Mouse (Mus musculus) liver, embryonic 14.5 days (tissue): ENCODE measurements around the gene Dytn.

Experiments used
- CTCF ChIP-seq: IDR thresholded peaks from 2 replicates; pipeline ENCODE4 v1.5.1; 2016; ENCODE audit warnings: antibody characterized with exemption, low read depth, control low read depth
- EP300 ChIP-seq: IDR thresholded peaks from 2 replicates; pipeline ENCODE4 v1.6.1; 2016; ENCODE audit warnings: antibody characterized with exemption, low read depth

DNA sequence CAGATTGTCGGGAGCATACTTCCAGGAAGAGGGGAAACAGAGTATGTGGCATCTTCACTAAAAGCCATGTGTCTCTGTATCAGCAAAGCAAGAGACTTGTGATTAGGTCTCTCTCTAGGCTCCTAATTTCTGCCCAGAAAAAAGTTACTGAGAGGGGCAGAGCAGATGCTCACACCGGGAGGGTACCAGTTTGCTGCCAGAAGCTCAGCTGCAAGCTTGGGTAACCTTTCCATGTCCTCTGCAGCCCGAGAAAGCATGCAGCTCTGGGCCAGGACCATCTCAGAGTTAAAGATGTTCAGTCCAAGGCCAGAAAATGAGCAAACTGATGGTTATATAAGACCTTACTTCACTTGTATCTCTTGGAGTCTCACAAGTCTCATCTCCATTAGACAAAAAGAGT, 10.1 kb upstream of the Dytn start:
- TF ChIP-seq CTCF = no peak
- TF ChIP-seq EP300 = no peak
